ENCODE assay signal across 21 mouse cellular contexts in genomic region chr11:101334023-101334422, GRCm38 (mm10). TPM values are rescaled to one million over a fixed set of nuclear protein-coding genes. Genes with fewer than 3 reads are reported as not detected.
DNase-seq lines count a peak whose midpoint lies in the region; ATAC-seq and TF ChIP-seq lines count a peak whose summit lies in the region.
"Had no signal": no experiment of that assay in that cellular context is flagged by ENCODE, and none has a peak within 500 bp of the region (broad histone marks: within the 10 kb centered on the region; RNA-seq: fewer than 3 reads in every experiment).

No protein-coding gene starts in this region.

- TF ChIP-seq EP300 in heart, postnatal 0 days (IDR thresholded peaks at IDR 0.05; ENCODE audit: low read depth), result no peak

- no peak for DNase-seq in heart, postnatal 0 days (ENCODE audit: low spot score)
- DNase-seq in heart, postnatal 14 days, result no peak
- no peak for DNase-seq in ES-E14 (ENCODE audit: low read depth, low spot score)
- DNase-seq in limb, embryonic 10.5 days (ENCODE audit: low spot score), result peak; percentile 53
- DNase-seq in left cerebral cortex, postnatal 10 days (ENCODE audit: extremely low spot score in 1 of 2, low spot score in 2 of 2), result no peak
- DNase-seq in frontal cortex, postnatal 10 days (ENCODE audit: low spot score in 2 of 2), result no peak
- DNase-seq in adrenal gland, postnatal 25 days, result no peak
- DNase-seq: adrenal gland, postnatal 14 days; gastrocnemius, postnatal 36 days; kidney, adult 8-10 months; lung, postnatal 10 days; right cerebral cortex, postnatal 4 days; thymus, postnatal 25 days had no signal

- ATAC-seq in heart, postnatal 0 days (ENCODE audit: insufficient read depth, low read depth), result no peak
- ATAC-seq: liver, embryonic 12.5 days had no signal

- peak overlapping the region; percentile 53 for H3K4me2 ChIP-seq in heart, postnatal 0 days (ENCODE audit: low read depth, low read length)
- H3K4me2 ChIP-seq: liver, embryonic 12.5 days; midbrain, embryonic 12.5 days had no signal

- TF ChIP-seq CTCF in heart, postnatal 0 days (IDR thresholded peaks at IDR 0.05; ENCODE audit: low read depth), result no peak
- TF ChIP-seq CTCF in E14TG2a.4 (conservative IDR thresholded peaks at IDR 0.05; ENCODE audit: low read length), result no peak

- no peak overlapping the region for H3K27ac ChIP-seq in heart, postnatal 0 days (ENCODE audit: low read depth)
- peak overlapping the region; percentile 10; the same call in 1 of the 2 replicates for H3K27ac ChIP-seq in ES-E14 (ENCODE audit: insufficient read depth, low read depth, low read length, poor library complexity, severe bottlenecking)
- H3K27ac ChIP-seq in limb, embryonic 10.5 days, result peak overlapping the region; percentile 77
- H3K27ac ChIP-seq: layer of hippocampus, adult 2 months; left cerebral cortex, adult 2 months; liver, embryonic 12.5 days; midbrain, embryonic 12.5 days had no signal

- WGBS in heart, postnatal 0 days, result 48% methylated on average over 10 of the region's 10 CpGs
- 25% methylated on average over 10 of the region's 10 CpGs for WGBS in limb, embryonic 10.5 days

- in situ Hi-C loops in ES-E14 (cut with MboI; ENCODE audit: low sequenced_read_pairs in 2 of 2, unreplicated experiment in 2 of 2), result no loop called here

- H3K36me3 ChIP-seq in heart, postnatal 0 days (replicated peaks; ENCODE audit: control insufficient read depth, insufficient read depth, low read length), result no peaks in the 10 kb centered on the region
- H3K36me3 ChIP-seq in E14TG2a.4 (ENCODE audit: insufficient read depth, low read length) (peaks cover 4% of the 10 kb centered on the region; the same call in 1 of the 2 replicates), ES-E14 (ENCODE audit: control insufficient read depth, insufficient read depth, low read length, poor library complexity, severe bottlenecking) (no peaks in the 10 kb centered on the region)
- H3K36me3 ChIP-seq in limb, embryonic 10.5 days, result no peaks in the 10 kb centered on the region
- H3K36me3 ChIP-seq: midbrain, embryonic 12.5 days had no signal

- H3K4me1 ChIP-seq in heart, postnatal 0 days (ENCODE audit: control insufficient read depth, insufficient read depth), result peaks cover 11% of the 10 kb centered on the region; the same call in 1 of the 2 replicates
- H3K4me1 ChIP-seq in E14TG2a.4 (replicated peaks; ENCODE audit: low read depth, low read length) (peaks cover 91% of the 10 kb centered on the region), ES-E14 (ENCODE audit: control insufficient read depth in 2 of 2, insufficient read depth in 2 of 2, low read length in 2 of 2, poor library complexity in 1 of 2) (peaks cover 2 to 29% of the 10 kb centered on the region in 2 experiments; a peak in 2 of 4 replicates)
- H3K4me1 ChIP-seq in limb, embryonic 10.5 days, result peaks cover 42% of the 10 kb centered on the region

- no peak overlapping the region for H3K9ac ChIP-seq in heart, postnatal 0 days (replicated peaks; ENCODE audit: low read depth, low read length)
- H3K9ac ChIP-seq in ES-E14 (ENCODE audit: insufficient read depth, low read depth, low read length, poor library complexity, severe bottlenecking), result peak overlapping the region; percentile 30; the same call in 1 of the 2 replicates
- H3K9ac ChIP-seq: midbrain, embryonic 12.5 days had no signal

- intact Hi-C loops in heart, postnatal 14 days (cut with DNase I), result no loop called here
- intact Hi-C loops in left cerebral cortex, postnatal 10 days (cut with DNase I), result no loop called here

- no peaks in the 10 kb centered on the region for H3K27me3 ChIP-seq in heart, postnatal 0 days (ENCODE audit: control insufficient read depth, insufficient read depth, low read length)
- H3K27me3 ChIP-seq in E14TG2a.4 (ENCODE audit: insufficient read depth, low read length), result no peaks in the 10 kb centered on the region
- H3K27me3 ChIP-seq in limb, embryonic 10.5 days (ENCODE audit: low read depth, poor library complexity, severe bottlenecking), result no peaks in the 10 kb centered on the region
- H3K27me3 ChIP-seq: liver, embryonic 12.5 days; midbrain, embryonic 12.5 days had no signal

- peak overlapping the region; percentile 44 for H3K4me3 ChIP-seq in heart, postnatal 0 days (ENCODE audit: low read depth, low read length)
- H3K4me3 ChIP-seq in E14TG2a.4 (replicated peaks; ENCODE audit: low read length) (peak overlapping the region; percentile 72), ES-E14 (ENCODE audit: insufficient read depth in 1 of 2, low read depth in 1 of 2, low read length in 2 of 2, poor library complexity in 1 of 2, severe bottlenecking in 1 of 2) (peak overlapping the region; percentile 6 to 43; a peak in 3 of 4 replicates)
- peak overlapping the region; percentile 19; the same call in 1 of the 2 replicates for H3K4me3 ChIP-seq in limb, embryonic 10.5 days
- H3K4me3 ChIP-seq: erythroblast, embryonic 14.5 days; layer of hippocampus, adult 2 months; left cerebral cortex, adult 2 months; liver, embryonic 12.5 days; midbrain, embryonic 12.5 days had no signal

- no peaks in the 10 kb centered on the region for H3K9me3 ChIP-seq in heart, postnatal 0 days (replicated peaks; ENCODE audit: control insufficient read depth, low read length)
- no peaks in the 10 kb centered on the region for H3K9me3 ChIP-seq in E14TG2a.4 (ENCODE audit: low read length)
- no peaks in the 10 kb centered on the region for H3K9me3 ChIP-seq in ES-E14 (ENCODE audit: control insufficient read depth, insufficient read depth, low read depth, low read length)
- no peaks in the 10 kb centered on the region for H3K9me3 ChIP-seq in limb, embryonic 10.5 days (replicated peaks)
- H3K9me3 ChIP-seq: liver, embryonic 12.5 days; midbrain, embryonic 12.5 days had no signal

TF ChIP-seq in ES-E14, 5 proteins besides CTCF, POLR2A, EP300 and RAD21:
- no peak for TF ChIP-seq CHD2 (IDR thresholded peaks at IDR 0.05; ENCODE audit: low read depth, low read length)
- TF ChIP-seq MAFK (IDR thresholded peaks at IDR 0.05; ENCODE audit: insufficient read depth, low read depth, low read length), result no peak
- TF ChIP-seq HCFC1 (IDR thresholded peaks at IDR 0.05; ENCODE audit: borderline replicate concordance, insufficient read depth, low read length), result no peak
- TF ChIP-seq ZNF384 (IDR thresholded peaks at IDR 0.05; ENCODE audit: low read depth, low read length), result no peak
- no peak for TF ChIP-seq ZC3H11A (IDR thresholded peaks at IDR 0.05; ENCODE audit: borderline replicate concordance, low read depth, low read length)
TF ChIP-seq in ES-E14: peak in this region for 0.

RNA-seq across cellular contexts. Expression of gene Aoc3, which starts 3.6 kb away (rescaled TPM):
- total RNA-seq in heart, postnatal 0 days (2014; rRNA removed; ENCODE audit: low replicate concordance), result 14.4 and 23.9 TPM in 2 replicates
- 2.5 and 2.8 TPM in 2 replicates for polyA plus RNA-seq in heart, postnatal 0 days (2015; fragmentation: Nextera tagmentation; extraction: Ambion mirVana)
- 10 to 100 TPM; 36.9 to 42.0 TPM for total RNA-seq in heart, postnatal 14 days (2021)
- 0.62 and 0.95 TPM in 2 replicates for total RNA-seq in ES-E14 (2012; rRNA removed)
- 0.03 TPM in 1 of 2 replicates, not detected in the other for polyA plus RNA-seq in limb, embryonic 10.5 days (2016; fragmentation: Nextera tagmentation; extraction: Ambion mirVana)
- total RNA-seq in left cerebral cortex, postnatal 10 days (2021), result 1 to 10 TPM; 1.4 to 2.0 TPM
- 30.8 and 35.7 TPM in 2 replicates for total RNA-seq in adrenal gland, postnatal 25 days (2021)
- polyA plus RNA-seq: midbrain, embryonic 12.5 days had no signal

RNA-seq across cellular contexts. Expression of gene Aoc2, which starts 9.2 kb away (rescaled TPM):
- total RNA-seq in heart, postnatal 0 days (2014; rRNA removed; ENCODE audit: low replicate concordance), result 1.8 and 2.0 TPM in 2 replicates
- polyA plus RNA-seq in heart, postnatal 0 days (2015; fragmentation: Nextera tagmentation; extraction: Ambion mirVana), result 0.16 and 0.30 TPM in 2 replicates
- total RNA-seq in heart, postnatal 14 days (2021), result 1 to 10 TPM; 3.1 to 3.2 TPM
- total RNA-seq in ES-E14 (2012; rRNA removed), result 4.6 and 5.0 TPM in 2 replicates
- polyA plus RNA-seq in limb, embryonic 10.5 days (2016; fragmentation: Nextera tagmentation; extraction: Ambion mirVana), result 2.7 and 2.8 TPM in 2 replicates
- total RNA-seq in left cerebral cortex, postnatal 10 days (2021), result 1 to 10 TPM; 3.2 to 3.4 TPM
- total RNA-seq in adrenal gland, postnatal 25 days (2021), result 4.6 and 6.5 TPM in 2 replicates

RNA-seq across cellular contexts. Expression of gene Psme3, which starts 18.0 kb away (rescaled TPM):
- 44.7 and 52.2 TPM in 2 replicates for total RNA-seq in heart, postnatal 0 days (2014; rRNA removed; ENCODE audit: low replicate concordance)
- polyA plus RNA-seq in heart, postnatal 0 days (2015; fragmentation: Nextera tagmentation; extraction: Ambion mirVana), result 47.8 and 52.0 TPM in 2 replicates
- 10 to 100 TPM; 80.9 to 96.0 TPM for total RNA-seq in heart, postnatal 14 days (2021)
- total RNA-seq in ES-E14 (2012; rRNA removed), result 40.0 and 57.0 TPM in 2 replicates
- polyA plus RNA-seq in limb, embryonic 10.5 days (2016; fragmentation: Nextera tagmentation; extraction: Ambion mirVana), result 210 and 214 TPM in 2 replicates
- total RNA-seq in left cerebral cortex, postnatal 10 days (2021), result 100 to 1,000 TPM; 100 to 108 TPM
- total RNA-seq in adrenal gland, postnatal 25 days (2021), result 126 and 131 TPM in 2 replicates

RNA-seq across cellular contexts. Expression of gene Becn1, which starts 31.9 kb away (rescaled TPM):
- 73.0 and 88.2 TPM in 2 replicates for total RNA-seq in heart, postnatal 0 days (2014; rRNA removed; ENCODE audit: low replicate concordance)
- polyA plus RNA-seq in heart, postnatal 0 days (2015; fragmentation: Nextera tagmentation; extraction: Ambion mirVana), result 98.9 and 107 TPM in 2 replicates
- total RNA-seq in heart, postnatal 14 days (2021), result 10 to 100 TPM; 90.0 to 96.3 TPM
- total RNA-seq in ES-E14 (2012; rRNA removed), result 80.6 and 89.2 TPM in 2 replicates
- polyA plus RNA-seq in limb, embryonic 10.5 days (2016; fragmentation: Nextera tagmentation; extraction: Ambion mirVana), result 148 TPM in 2 replicates
- 100 to 1,000 TPM; 174 to 188 TPM for total RNA-seq in left cerebral cortex, postnatal 10 days (2021)
- 117 and 159 TPM in 2 replicates for total RNA-seq in adrenal gland, postnatal 25 days (2021)

RNA-seq across cellular contexts. Expression of gene G6pc, which starts 33.3 kb away (rescaled TPM):
- 0.50 TPM in 1 of 2 replicates, not detected in the other for total RNA-seq in heart, postnatal 0 days (2014; rRNA removed; ENCODE audit: low replicate concordance)
- 0.05 TPM in 1 of 2 replicates, not detected in the other for polyA plus RNA-seq in heart, postnatal 0 days (2015; fragmentation: Nextera tagmentation; extraction: Ambion mirVana)
- total RNA-seq in heart, postnatal 14 days (2021), result not detected
- not detected in 2 replicates for total RNA-seq in ES-E14 (2012; rRNA removed)
- not detected in 2 replicates for polyA plus RNA-seq in limb, embryonic 10.5 days (2016; fragmentation: Nextera tagmentation; extraction: Ambion mirVana)
- total RNA-seq in left cerebral cortex, postnatal 10 days (2021), result not detected
- total RNA-seq in adrenal gland, postnatal 25 days (2021), result 1.8 TPM in 2 replicates
- total RNA-seq: gastrocnemius, postnatal 36 days; hematopoietic stem cell, adult 5-6 weeks; layer of hippocampus, adult 2 months; left cerebral cortex, adult 2 months had no signal
- polyA plus RNA-seq: cortical plate, adult 2 months; erythroblast, embryonic 14.5 days; liver, embryonic 12.5 days; midbrain, embryonic 12.5 days had no signal

Comparison
In these comparisons a context has a peak if more than half of its experiments do, and no peak if none do; other contexts are left out.
1. H3K4me3 ChIP-seq: peak in every context shown above with its lines; median percentile 72 in E14TG2a.4; 44 in heart, postnatal 0 days; 24 in ES-E14; 19 in limb, embryonic 10.5 days.